Mouse (Mus musculus): Measurements from ENCODE around the gene Cd248. TPM values are rescaled to one million over a fixed set of nuclear protein-coding genes. Genes with fewer than 3 reads are reported as not detected.

Cd248 gene
- total RNA-seq, 2 experiments from 2014 or later, result 45.2 to 60.2 TPM

GRCm38 (mm10) chr19:5107556-5108270, 39.8 kb downstream of the Cd248 start:
- DNase-seq, result no peak

GRCm38 (mm10) chr19:5108271-5108575, 40.3 kb downstream of the Cd248 start:
- DNase-seq, result no peak

- no peak for DNase-seq
Measured at GRCm38 (mm10) chr19:5108702-5109101, 40.8 kb downstream of the Cd248 start.

- no peak for DNase-seq
Measured at GRCm38 (mm10) chr19:5109659-5110453, 42.0 kb downstream of the Cd248 start.

- no peak for DNase-seq
Measured at GRCm38 (mm10) chr19:5113783-5114182, 45.9 kb downstream of the Cd248 start.

- peak; percentile 90 for DNase-seq
Measured at GRCm38 (mm10) chr19:5117494-5118383, 49.9 kb downstream of the Cd248 start.

GRCm38 (mm10) chr19:5118384-5118698, 50.5 kb downstream of the Cd248 start, which contains the start of gene Klc2:
Gene Klc2 (minus strand): TSS chr19:5118560.
- no peak for DNase-seq

Other genes starting within 250 kb of the Cd248 start
- 10 to 100 TPM; 31.4 to 33.1 TPM for gene Ccs, start 228.7 kb upstream of the Cd248 start, total RNA-seq (2021)
- gene Ccdc87, start 228.7 kb upstream of the Cd248 start, total RNA-seq (2021), result not detected
- 10 to 100 TPM; 32.9 to 35.6 TPM for gene Ctsf, start 212.9 kb upstream of the Cd248 start, total RNA-seq (2021)
- 1,000 to 10,000 TPM; 4,231 to 4,587 TPM for gene Actn3, start 190.2 kb upstream of the Cd248 start, total RNA-seq (2021)
- 1 to 10 TPM; 4.5 to 5.3 TPM for gene Zdhhc24, start 189.4 kb upstream of the Cd248 start, total RNA-seq (2021)
- gene Bbs1, start 161.4 kb upstream of the Cd248 start, total RNA-seq (2021), result 1 to 10 TPM; 1.9 to 2.9 TPM
- gene Dpp3, start 139.8 kb upstream of the Cd248 start, total RNA-seq (2021), result 10 to 100 TPM; 32.1 to 33.8 TPM
- 1 to 10 TPM in 1 of 2 experiments, under 1 TPM in 1; 0.68 to 1.4 TPM for gene Peli3, start 125.0 kb upstream of the Cd248 start, total RNA-seq (2021)
- gene Mrpl11, start 105.9 kb upstream of the Cd248 start, total RNA-seq (2021), result 10 to 100 TPM; 48.6 to 56.1 TPM
- under 1 TPM in 1 of 2 experiments, not detected in 1; 0.12 TPM for gene Npas4, start 77.8 kb upstream of the Cd248 start, total RNA-seq (2021)
- 1 to 10 TPM; 4.0 to 7.3 TPM for gene Slc29a2, start 44.2 kb upstream of the Cd248 start, total RNA-seq (2021)
- 10 to 100 TPM; 21.5 to 21.9 TPM for gene B4gat1, start 29.3 kb upstream of the Cd248 start, total RNA-seq (2021)
- gene AC124502.3, start 29.2 kb upstream of the Cd248 start, total RNA-seq (2021), result 1 to 10 TPM in 1 of 2 experiments, under 1 TPM in 1; 0.84 to 1.3 TPM
- gene Brms1, start 26.7 kb upstream of the Cd248 start, total RNA-seq (2021), result 10 to 100 TPM; 14.3 to 15.5 TPM
- gene Rin1, start 17.6 kb upstream of the Cd248 start, total RNA-seq (2021), result 1 to 10 TPM; 1.5 to 1.8 TPM
- gene Tmem151a, start 17.5 kb downstream of the Cd248 start, total RNA-seq (2021), result under 1 TPM; 0.23 to 0.27 TPM
- gene Yif1a, start 20.5 kb downstream of the Cd248 start, total RNA-seq (2021), result 10 to 100 TPM; 46.4 to 49.3 TPM
- gene Cnih2, start 30.4 kb downstream of the Cd248 start, total RNA-seq (2021), result under 1 TPM; 0.75 to 0.90 TPM
- gene Rab1b, start 39.0 kb downstream of the Cd248 start, total RNA-seq (2021), result 100 to 1,000 TPM; 119 to 127 TPM
- gene Klc2, start 50.5 kb downstream of the Cd248 start, total RNA-seq (2021), result 10 to 100 TPM; 27.2 to 28.7 TPM
- 10 to 100 TPM; 10.3 to 11.1 TPM for gene Pacs1, start 205.0 kb downstream of the Cd248 start, total RNA-seq (2021)
- 10 to 100 TPM; 81.9 to 88.6 TPM for gene Sf3b2, start 227.4 kb downstream of the Cd248 start, total RNA-seq (2021)
- under 1 TPM; 0.28 to 0.47 TPM for gene Gal3st3, start 230.3 kb downstream of the Cd248 start, total RNA-seq (2021)

All from gastrocnemius, postnatal 10 days (tissue).